Mouse (Mus musculus): Measurements from ENCODE around the gene Map3k14.

- no peak for TF ChIP-seq CTCF (IDR thresholded peaks at IDR 0.05; ENCODE audit: low read depth)
- no peak for TF ChIP-seq EP300 (IDR thresholded peaks at IDR 0.05; ENCODE audit: low read depth)
Measured at GRCm38 (mm10) chr11:103170494-103171285, 96.6 kb downstream of the Map3k14 start, which contains the start of gene Fmnl1.

Data from liver, embryonic 14.5 days (tissue).